24 mouse cellular contexts compared by ENCODE assay signal in the genomic region with DNA sequence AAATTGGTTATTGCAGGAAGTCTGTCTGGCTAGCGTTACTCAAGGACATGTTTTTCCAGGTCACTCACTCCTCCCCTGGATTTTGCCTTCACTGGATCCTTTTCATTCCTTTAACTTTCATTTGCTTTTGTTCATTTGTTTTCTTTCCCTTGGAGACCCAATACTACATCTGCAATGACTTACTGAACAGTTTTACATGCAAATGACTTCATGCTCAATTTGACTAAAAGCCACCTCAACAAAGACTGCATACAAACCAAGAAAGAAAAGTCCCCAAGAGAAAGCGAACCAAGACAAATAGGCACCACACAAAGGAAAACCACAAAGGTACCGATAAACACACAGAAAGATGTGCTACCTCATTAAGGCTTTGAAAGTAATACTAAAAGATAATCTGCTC. TPM values are rescaled to one million over a fixed set of nuclear protein-coding genes. Genes with fewer than 3 reads are reported as not detected.
DNase-seq lines count a peak whose midpoint lies in the region; ATAC-seq and TF ChIP-seq lines count a peak whose summit lies in the region.
"Had no signal": no experiment of that assay in that cellular context is flagged by ENCODE, and none has a peak within 500 bp of the region (broad histone marks: within the 10 kb centered on the region; RNA-seq: fewer than 3 reads in every experiment).

No protein-coding gene starts in this region.

- no peak overlapping the region for H3K9ac ChIP-seq in kidney, embryonic 15.5 days
- H3K9ac ChIP-seq in neural tube, embryonic 13.5 days: no peak overlapping the region
- H3K9ac ChIP-seq: embryonic facial prominence, embryonic 15.5 days; forebrain, embryonic 15.5 days had no signal

- 76% methylated on average over 3 of the region's 3 CpGs for WGBS in kidney, adult 2 months
- 70% methylated on average over 3 of the region's 3 CpGs for WGBS in kidney, embryonic 15.5 days
- 20% methylated on average over 3 of the region's 3 CpGs for WGBS in neural tube, embryonic 13.5 days

- H3K4me2 ChIP-seq in kidney, embryonic 15.5 days: no peak overlapping the region
- no peak overlapping the region for H3K4me2 ChIP-seq in neural tube, embryonic 13.5 days
- H3K4me2 ChIP-seq: embryonic facial prominence, embryonic 15.5 days; forebrain, embryonic 15.5 days had no signal

- no peaks in the 10 kb centered on the region for H3K36me3 ChIP-seq in kidney, adult 2 months (ENCODE audit: control insufficient read depth, insufficient read depth, low read length)
- H3K36me3 ChIP-seq in kidney, embryonic 15.5 days: no peaks in the 10 kb centered on the region
- no peaks in the 10 kb centered on the region for H3K36me3 ChIP-seq in neural tube, embryonic 13.5 days
- H3K36me3 ChIP-seq: embryonic facial prominence, embryonic 15.5 days; forebrain, embryonic 15.5 days; heart, embryonic 10.5 days had no signal

- peak; percentile 32 for DNase-seq in embryo, embryonic 10.5 days (ENCODE audit: low spot score)
- no peak for DNase-seq in embryo, embryonic 10 days (ENCODE audit: low spot score)
- DNase-seq in kidney, adult 2 months: no peak
- DNase-seq in R1 (ENCODE audit: low read depth, low spot score): peak; percentile 48
- DNase-seq in thymus, postnatal 14 days: no peak
- DNase-seq: adrenal gland, adult 8-10 months; cerebellum, adult 11-12 months; cerebellum, adult 9-11 months; cerebellum, postnatal 36 days; embryo, embryonic 11 days; gastrocnemius, postnatal 10 days; heart, adult 18-20 months; heart, postnatal 10 days; heart, postnatal 4 days had no signal

- H3K4me3 ChIP-seq in kidney, adult 2 months (ENCODE audit: insufficient read depth, low read depth, low read length): no peak overlapping the region
- no peak overlapping the region for H3K4me3 ChIP-seq in kidney, embryonic 15.5 days (replicated peaks)
- no peak overlapping the region for H3K4me3 ChIP-seq in neural tube, embryonic 13.5 days
- H3K4me3 ChIP-seq: embryonic facial prominence, embryonic 15.5 days; erythroblast, embryonic 14.5 days; forebrain, embryonic 15.5 days; heart, embryonic 10.5 days had no signal

- no peaks in the 10 kb centered on the region for H3K9me3 ChIP-seq in kidney, embryonic 15.5 days (replicated peaks)
- H3K9me3 ChIP-seq in neural tube, embryonic 13.5 days: no peaks in the 10 kb centered on the region
- H3K9me3 ChIP-seq: embryonic facial prominence, embryonic 15.5 days; forebrain, embryonic 15.5 days; heart, embryonic 10.5 days had no signal

- TF ChIP-seq POLR2A in kidney, adult 2 months (IDR thresholded peaks at IDR 0.05; ENCODE audit: low read depth, low read length): no peak

- no peaks in the 10 kb centered on the region for H3K4me1 ChIP-seq in kidney, adult 2 months (ENCODE audit: control insufficient read depth, insufficient read depth, low read length)
- no peaks in the 10 kb centered on the region for H3K4me1 ChIP-seq in kidney, embryonic 15.5 days
- peaks cover 4% of the 10 kb centered on the region; the same call in 1 of the 2 replicates for H3K4me1 ChIP-seq in neural tube, embryonic 13.5 days (replicated peaks)
- H3K4me1 ChIP-seq: embryonic facial prominence, embryonic 15.5 days; forebrain, embryonic 15.5 days; heart, embryonic 10.5 days had no signal

- ATAC-seq in kidney, embryonic 15.5 days (replicated peaks; ENCODE audit: low FRiP score): no peak
- ATAC-seq in neural tube, embryonic 13.5 days (ENCODE audit: low read depth): 0 out of 2 replicates have a peak, but pooled peaks have one; percentile 27
- no peak for ATAC-seq in erythroid progenitor cell, adult 5-6 weeks (replicated peaks; ENCODE audit: low FRiP score, poor library complexity, severe bottlenecking)
- ATAC-seq: forebrain, embryonic 15.5 days; hindbrain, embryonic 16.5 days; inflammation-experienced regulatory T-cells, adult 6 months; Patski had no signal

- H3K27ac ChIP-seq in kidney, adult 2 months (ENCODE audit: insufficient read depth, low read depth, low read length): peak overlapping the region; percentile 50; the same call in 1 of the 2 replicates
- no peak overlapping the region for H3K27ac ChIP-seq in kidney, embryonic 15.5 days
- peak overlapping the region; percentile 38; the same call in 1 of the 2 replicates for H3K27ac ChIP-seq in neural tube, embryonic 13.5 days (replicated peaks)
- H3K27ac ChIP-seq: embryonic facial prominence, embryonic 15.5 days; forebrain, embryonic 15.5 days; heart, embryonic 10.5 days had no signal

- no peak for TF ChIP-seq CTCF in kidney, adult 2 months (conservative IDR thresholded peaks at IDR 0.05; ENCODE audit: insufficient read depth, insufficient read length, low read depth, low read length)

- H3K27me3 ChIP-seq in kidney, adult 2 months (replicated peaks; ENCODE audit: control insufficient read depth, insufficient read depth, low read length): no peaks in the 10 kb centered on the region
- H3K27me3 ChIP-seq in kidney, embryonic 15.5 days: no peaks in the 10 kb centered on the region
- H3K27me3 ChIP-seq in neural tube, embryonic 13.5 days: 0 out of 2 replicates have a peak, but pooled peaks cover 3% of the 10 kb centered on the region
- H3K27me3 ChIP-seq: embryonic facial prominence, embryonic 15.5 days; forebrain, embryonic 15.5 days had no signal

RNA-seq across cellular contexts. Expression of gene Klhl7, which starts 13.5 kb away (rescaled TPM):
- polyA plus RNA-seq in kidney, adult 2 months (2012; rRNA removed): 6.5 and 7.7 TPM in 2 replicates
- 43.6 and 45.3 TPM in 2 replicates for polyA plus RNA-seq in kidney, embryonic 15.5 days (2015; fragmentation: Nextera tagmentation; extraction: Ambion mirVana)
- 130 and 136 TPM in 2 replicates for polyA plus RNA-seq in neural tube, embryonic 13.5 days (2015; fragmentation: Nextera tagmentation; extraction: Ambion mirVana)
- total RNA-seq in erythroid progenitor cell, adult 5-6 weeks (2015; ENCODE audit: low replicate concordance): 79.3 and 83.4 TPM in 2 replicates
- 56.4 and 71.6 TPM in 2 replicates for total RNA-seq in erythroid progenitor cell, adult 5-6 weeks (2017; ENCODE audit: low replicate concordance)

RNA-seq across cellular contexts. Expression of gene Fam126a, which starts 56.4 kb away (rescaled TPM):
- 3.2 and 4.4 TPM in 2 replicates for polyA plus RNA-seq in kidney, adult 2 months (2012; rRNA removed)
- polyA plus RNA-seq in kidney, embryonic 15.5 days (2015; fragmentation: Nextera tagmentation; extraction: Ambion mirVana): 23.2 and 24.4 TPM in 2 replicates
- polyA plus RNA-seq in neural tube, embryonic 13.5 days (2015; fragmentation: Nextera tagmentation; extraction: Ambion mirVana): 28.4 and 30.5 TPM in 2 replicates
- 145 and 170 TPM in 2 replicates for total RNA-seq in erythroid progenitor cell, adult 5-6 weeks (2015; ENCODE audit: low replicate concordance)
- 145 and 177 TPM in 2 replicates for total RNA-seq in erythroid progenitor cell, adult 5-6 weeks (2017; ENCODE audit: low replicate concordance)

Comparison
In these comparisons a context has a peak if more than half of its experiments do, and no peak if none do; other contexts are left out.
1. DNase-seq: peak in embryo, embryonic 10.5 days (single experiment) and R1 (single experiment); none in embryo, embryonic 10 days (single experiment), kidney, adult 2 months (single experiment) and thymus, postnatal 14 days (single experiment).